Mouse (Mus musculus) hindbrain, embryonic 12.5 days (tissue): ENCODE measurements at regions not wholly inside any gene's neighbourhood (a gene's known extent, or its start where the extent isn't known, plus 50 kb on each side); places are given as distances from the start of the nearest gene placed in this dataset.

Experiments used
- ATAC-seq: fragments of 200-750 bp; cut with Nextera tagmentation; 2 replicates; pipeline ENCODE4 v1.8.0; 2017; ENCODE audit warnings: moderate TSS enrichment; ENCODE audit not compliant: low FRiP score
- H3K27ac ChIP-seq: fragments of 300-500 bp; sonication (generic); 2 replicates; pipeline ENCODE4 v1.5.1; 2016; ENCODE audit warnings: mild to moderate bottlenecking
- H3K27me3 ChIP-seq: fragments of 300-500 bp; sonication (generic); 2 replicates; pipeline ENCODE4 v1.6.1; 2016; ENCODE audit warnings: mild to moderate bottlenecking
- H3K36me3 ChIP-seq: fragments of 300-500 bp; sonication (generic); 2 replicates; pipeline ENCODE4 v1.6.1; 2016; ENCODE audit warnings: mild to moderate bottlenecking
- H3K4me1 ChIP-seq: fragments of 300-500 bp; sonication (generic); 2 replicates; pipeline ENCODE4 v1.6.1; 2016
- H3K4me2 ChIP-seq: fragments of 300-500 bp; sonication (generic); replicated peaks from 2 replicates; pipeline ENCODE4 v1.6.1; 2016; ENCODE audit warnings: mild to moderate bottlenecking
- H3K4me3 ChIP-seq: fragments of 300-500 bp; sonication (generic); 2 replicates; pipeline ENCODE4 v1.5.1; 2016; ENCODE audit warnings: mild to moderate bottlenecking
- H3K9ac ChIP-seq: fragments of 300-500 bp; sonication (generic); 2 replicates; pipeline ENCODE4 v1.6.1; 2016; ENCODE audit warnings: mild to moderate bottlenecking, moderate library complexity
- H3K9me3 ChIP-seq: fragments of 300-500 bp; sonication (generic); replicated peaks from 2 replicates; pipeline ENCODE4 v1.6.1; 2016; ENCODE audit warnings: mild to moderate bottlenecking
- WGBS: fragments of 180-500 bp; shearing (Covaris S2); methylation state at CpG from one replicate; pipeline ENCODE4 v1.1.7; 2016; 5-methylcytosine and 5-hydroxymethylcytosine counted together

DNA sequence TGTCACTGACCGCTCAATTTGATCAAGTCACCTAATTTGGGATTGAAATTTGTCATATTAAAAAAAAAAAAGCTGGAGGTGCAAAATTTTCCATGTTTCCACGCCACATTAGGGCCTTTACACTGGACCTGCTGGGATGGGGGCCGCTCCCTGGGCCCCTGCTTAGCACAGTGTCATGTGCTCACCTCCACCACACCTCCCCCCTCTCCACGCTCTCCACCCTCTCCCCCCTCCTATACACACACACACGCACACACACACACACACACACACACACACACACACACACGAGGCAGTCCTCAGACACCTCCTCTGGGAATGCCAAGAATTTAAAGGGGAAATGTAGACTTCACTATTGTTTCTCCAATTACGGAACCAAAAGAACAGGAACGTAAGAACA is 156.8 kb upstream of the Arid2 start:
- H3K9ac ChIP-seq: no peak overlapping the region
- H3K27ac ChIP-seq: no peak overlapping the region
- no peaks in the 10 kb centered on the region for H3K36me3 ChIP-seq
- H3K4me3 ChIP-seq: no peak overlapping the region
- no peaks in the 10 kb centered on the region for H3K9me3 ChIP-seq
- H3K27me3 ChIP-seq: peaks cover 3% of the 10 kb centered on the region; the same call in 1 of the 2 replicates
- 74% methylated on average over 8 of the region's 8 CpGs for WGBS
- no peak overlapping the region for H3K4me2 ChIP-seq
- H3K4me1 ChIP-seq: peaks cover 8% of the 10 kb centered on the region
- no peak for ATAC-seq

- no peak for ATAC-seq
- Histone ChIP-seq H3K9me3 (no peaks in the 10 kb centered on the region), H3K36me3 (no peaks in the 10 kb centered on the region), H3K27ac (no peak overlapping the region), H3K27me3 (peaks cover 3% of the 10 kb centered on the region; the same call in 1 of the 2 replicates), H3K4me2 (no peak overlapping the region), H3K9ac (no peak overlapping the region), H3K4me1 (peaks cover 10% of the 10 kb centered on the region), H3K4me3 (no peak overlapping the region)
Observed at GRCm38 (mm10) chr15:96131582-96132091, 155.7 kb upstream of the Arid2 start.

DNA sequence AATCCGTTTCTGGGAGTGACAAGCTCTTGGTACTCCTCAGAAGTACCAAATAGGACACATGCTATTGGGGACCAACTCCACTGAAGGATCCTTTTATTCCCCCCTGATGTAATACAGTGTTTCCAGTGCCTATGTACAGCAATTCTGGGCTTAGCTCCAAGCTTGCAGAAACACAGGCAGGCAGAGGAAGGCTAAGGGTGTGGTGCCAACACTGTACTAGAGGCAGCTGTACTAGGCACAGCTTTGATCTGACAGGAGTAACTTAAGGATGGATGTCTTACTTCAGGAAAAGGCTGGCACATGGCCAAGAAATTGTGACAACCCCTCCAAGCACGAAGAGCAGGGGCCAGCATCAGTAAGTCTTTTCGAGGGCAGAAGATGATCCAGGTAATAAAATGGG is 154.7 kb upstream of the Arid2 start:
- ATAC-seq: no peak
- H3K27ac ChIP-seq: no peak overlapping the region
- WGBS: 55% methylated on average over 3 of the region's 3 CpGs
- H3K36me3 ChIP-seq: no peaks in the 10 kb centered on the region
- H3K4me1 ChIP-seq: peaks cover 10% of the 10 kb centered on the region
- no peak overlapping the region for H3K4me2 ChIP-seq
- H3K9ac ChIP-seq: no peak overlapping the region
- peaks cover 3% of the 10 kb centered on the region; the same call in 1 of the 2 replicates for H3K27me3 ChIP-seq
- H3K9me3 ChIP-seq: no peaks in the 10 kb centered on the region
- H3K4me3 ChIP-seq: no peak overlapping the region

- Histone ChIP-seq H3K9ac (no peak overlapping the region), H3K4me3 (no peak overlapping the region), H3K4me1 (peaks cover 10% of the 10 kb centered on the region), H3K27ac (0 out of 2 replicates have a peak overlapping the region, but pooled peaks have one; percentile 40), H3K9me3 (no peaks in the 10 kb centered on the region), H3K27me3 (peaks cover 3% of the 10 kb centered on the region; the same call in 1 of the 2 replicates), H3K4me2 (peak overlapping the region; percentile 29), H3K36me3 (no peaks in the 10 kb centered on the region)
- 11% methylated on average over 13 of the region's 13 CpGs for WGBS
- ATAC-seq: peak; percentile 56; the same call in 1 of the 2 replicates
Observed at GRCm38 (mm10) chr15:96135250-96135731, 152.0 kb upstream of the Arid2 start.

- Histone ChIP-seq H3K27ac (0 out of 2 replicates have a peak overlapping the region, but pooled peaks have one; percentile 40), H3K9me3 (no peaks in the 10 kb centered on the region), H3K36me3 (no peaks in the 10 kb centered on the region), H3K9ac (no peak overlapping the region), H3K4me3 (no peak overlapping the region), H3K27me3 (peaks cover 3% of the 10 kb centered on the region; the same call in 1 of the 2 replicates), H3K4me2 (peak overlapping the region; percentile 29; the same call in 1 of the 2 replicates), H3K4me1 (peaks cover 10% of the 10 kb centered on the region)
- ATAC-seq: no peak
- 45% methylated on average over 6 of the region's 6 CpGs for WGBS
Observed at GRCm38 (mm10) chr15:96135816-96136215, 151.5 kb upstream of the Arid2 start.

DNA sequence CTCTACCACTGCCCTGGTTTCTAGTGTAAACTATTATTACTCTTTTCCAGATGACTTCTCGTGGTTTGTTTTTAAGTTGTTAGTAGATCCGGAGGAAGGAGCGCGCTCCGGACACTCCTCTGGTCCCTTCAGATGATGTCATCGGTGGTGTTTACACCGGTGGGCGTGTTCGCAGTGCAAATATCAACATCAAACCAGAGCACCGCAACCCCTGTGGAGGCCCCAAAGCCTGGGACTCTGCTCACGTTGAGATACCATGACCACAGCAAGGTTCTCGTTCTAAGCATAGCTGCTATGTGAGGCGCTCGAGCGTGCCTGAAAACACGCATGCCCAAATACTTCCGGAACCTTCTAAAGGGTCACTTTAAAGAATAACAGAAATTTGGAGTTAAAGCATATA is 149.8 kb upstream of the Arid2 start:
- ATAC-seq: no peak

GRCm38 (mm10) chr15:96137945-96138344 is 149.4 kb upstream of the Arid2 start:
- peaks cover 3% of the 10 kb centered on the region; the same call in 1 of the 2 replicates for H3K27me3 ChIP-seq
- H3K9ac ChIP-seq: no peak overlapping the region
- no peaks in the 10 kb centered on the region for H3K9me3 ChIP-seq
- no peak overlapping the region for H3K4me3 ChIP-seq
- H3K27ac ChIP-seq: no peak overlapping the region
- H3K4me2 ChIP-seq: no peak overlapping the region
- H3K36me3 ChIP-seq: no peaks in the 10 kb centered on the region
- 94% methylated on average over 3 of the region's 3 CpGs for whole genome bisulfite sequencing
- ATAC-seq: no peak
- H3K4me1 ChIP-seq: peaks cover 10% of the 10 kb centered on the region

More for the DNA sequence above, 149.8 kb upstream of the Arid2 start:
- peaks cover 10% of the 10 kb centered on the region for H3K4me1 ChIP-seq
- H3K4me3 ChIP-seq: no peak overlapping the region
- no peak overlapping the region for H3K9ac ChIP-seq
- H3K36me3 ChIP-seq: no peaks in the 10 kb centered on the region
- no peak overlapping the region for H3K27ac ChIP-seq
- WGBS: 94% methylated on average over 17 of the region's 17 CpGs
- H3K4me2 ChIP-seq: no peak overlapping the region
- no peaks in the 10 kb centered on the region for H3K9me3 ChIP-seq
- H3K27me3 ChIP-seq: peaks cover 3% of the 10 kb centered on the region; the same call in 1 of the 2 replicates

DNA sequence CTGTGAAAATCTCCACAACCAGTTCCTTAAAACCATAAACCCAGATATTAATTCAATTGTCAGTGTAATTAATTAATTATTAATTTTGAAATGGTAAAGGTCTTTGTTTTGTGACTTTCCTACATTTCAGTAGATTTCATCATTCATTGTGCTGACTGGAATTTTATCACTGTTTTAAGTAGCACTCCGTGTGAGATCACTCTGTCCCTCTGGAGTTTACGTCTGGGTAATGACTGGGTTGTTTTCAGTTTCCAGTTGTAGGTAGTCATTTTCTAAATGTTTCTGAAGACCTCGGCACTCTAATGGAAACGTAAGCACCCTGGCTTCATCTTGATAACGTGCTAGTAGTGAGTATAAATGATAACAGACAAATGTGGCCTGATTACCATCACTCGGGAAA is 133.8 kb upstream of the Arid2 start:
- H3K4me2 ChIP-seq: no peak overlapping the region
- 77% methylated on average over 6 of the region's 6 CpGs for WGBS

DNA sequence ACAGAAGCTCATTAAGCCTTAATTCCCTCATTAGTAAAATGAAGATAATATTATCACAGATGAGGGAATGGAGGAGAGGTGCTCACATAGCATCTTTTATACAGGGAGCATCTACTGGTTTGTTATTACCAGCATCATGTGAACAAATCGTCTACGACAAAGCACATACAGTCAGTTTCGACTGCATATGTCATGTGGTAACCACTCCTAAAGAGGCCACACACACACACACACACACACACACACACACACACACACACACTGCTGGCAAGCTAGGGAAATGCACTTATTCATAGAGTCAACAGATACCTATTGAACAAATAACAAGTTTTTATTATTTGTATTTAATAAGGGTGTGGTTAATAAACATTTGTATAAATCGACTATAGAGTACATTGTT is 129.0 kb upstream of the Arid2 start:
- 90% methylated on average over 4 of the region's 4 CpGs for WGBS
- Histone ChIP-seq H3K36me3 (no peaks in the 10 kb centered on the region), H3K27me3 (no peaks in the 10 kb centered on the region), H3K9ac (no peak overlapping the region), H3K4me1 (no peaks in the 10 kb centered on the region), H3K27ac (no peak overlapping the region), H3K4me2 (no peak overlapping the region), H3K9me3 (no peaks in the 10 kb centered on the region), H3K4me3 (no peak overlapping the region)
- no peak for ATAC-seq

More for the DNA sequence above, 133.8 kb upstream of the Arid2 start:
- no peaks in the 10 kb centered on the region for H3K27me3 ChIP-seq
- H3K4me1 ChIP-seq: 0 out of 2 replicates have a peak, but pooled peaks cover 2% of the 10 kb centered on the region
- no peak overlapping the region for H3K27ac ChIP-seq
- no peaks in the 10 kb centered on the region for H3K36me3 ChIP-seq
- H3K4me3 ChIP-seq: no peak overlapping the region
- ATAC-seq: no peak
- H3K9ac ChIP-seq: no peak overlapping the region
- no peaks in the 10 kb centered on the region for H3K9me3 ChIP-seq

DNA sequence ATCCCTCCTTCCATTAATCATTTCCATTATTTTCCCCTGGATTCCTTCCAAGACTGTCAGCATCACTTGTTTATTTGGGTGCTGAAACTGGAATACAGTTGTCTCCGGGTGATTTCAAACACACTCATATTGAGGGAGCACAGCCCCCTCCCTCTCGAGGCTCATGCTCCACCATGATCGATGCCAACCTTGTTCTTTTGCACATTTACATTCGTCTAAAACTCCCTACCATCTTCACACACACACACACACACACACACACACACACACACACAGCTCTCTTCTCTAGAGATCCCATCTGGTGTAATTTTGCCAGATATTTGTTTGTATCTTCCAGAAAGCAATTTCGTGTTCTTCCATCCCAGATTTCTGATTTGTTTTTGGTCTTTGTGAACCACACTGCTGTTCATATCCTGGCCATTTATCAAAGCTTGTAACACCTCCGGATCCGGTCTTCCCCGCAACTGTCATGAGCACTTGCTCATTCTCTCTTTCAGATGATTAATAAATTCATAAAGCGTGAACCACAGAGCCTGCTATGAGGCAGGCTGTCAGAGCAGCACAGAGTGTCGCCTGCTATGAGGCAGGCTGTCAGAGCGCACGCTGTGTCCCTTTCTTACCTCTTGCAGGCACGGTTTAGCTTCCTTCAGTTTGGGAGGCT is 122.4 kb upstream of the Arid2 start:
- Histone ChIP-seq H3K4me2 (peak overlapping the region; percentile 19; the same call in 1 of the 2 replicates), H3K36me3 (no peaks in the 10 kb centered on the region)

GRCm38 (mm10) chr15:96167256-96167655 is 120.1 kb upstream of the Arid2 start:
- H3K36me3 ChIP-seq: no peaks in the 10 kb centered on the region
- H3K4me3 ChIP-seq: no peak overlapping the region
- no peak overlapping the region for H3K4me2 ChIP-seq
- H3K9ac ChIP-seq: no peak overlapping the region
- no peak overlapping the region for H3K27ac ChIP-seq
- ATAC-seq: no peak
- peaks cover 9% of the 10 kb centered on the region; the same call in 1 of the 2 replicates for H3K27me3 ChIP-seq
- 78% methylated on average over 9 of the region's 9 CpGs for WGBS
- H3K9me3 ChIP-seq: no peaks in the 10 kb centered on the region
- H3K4me1 ChIP-seq: peaks cover 25% of the 10 kb centered on the region

More for the DNA sequence above, 122.4 kb upstream of the Arid2 start:
- H3K27me3 ChIP-seq: no peaks in the 10 kb centered on the region
- no peaks in the 10 kb centered on the region for H3K9me3 ChIP-seq
- peaks cover 14% of the 10 kb centered on the region for H3K4me1 ChIP-seq
- 59% methylated on average over 13 of the region's 13 CpGs for WGBS
- ATAC-seq: peak; percentile 58
- no peak overlapping the region for H3K4me3 ChIP-seq
- peak overlapping the region; percentile 64 for H3K27ac ChIP-seq
- H3K9ac ChIP-seq: no peak overlapping the region

DNA sequence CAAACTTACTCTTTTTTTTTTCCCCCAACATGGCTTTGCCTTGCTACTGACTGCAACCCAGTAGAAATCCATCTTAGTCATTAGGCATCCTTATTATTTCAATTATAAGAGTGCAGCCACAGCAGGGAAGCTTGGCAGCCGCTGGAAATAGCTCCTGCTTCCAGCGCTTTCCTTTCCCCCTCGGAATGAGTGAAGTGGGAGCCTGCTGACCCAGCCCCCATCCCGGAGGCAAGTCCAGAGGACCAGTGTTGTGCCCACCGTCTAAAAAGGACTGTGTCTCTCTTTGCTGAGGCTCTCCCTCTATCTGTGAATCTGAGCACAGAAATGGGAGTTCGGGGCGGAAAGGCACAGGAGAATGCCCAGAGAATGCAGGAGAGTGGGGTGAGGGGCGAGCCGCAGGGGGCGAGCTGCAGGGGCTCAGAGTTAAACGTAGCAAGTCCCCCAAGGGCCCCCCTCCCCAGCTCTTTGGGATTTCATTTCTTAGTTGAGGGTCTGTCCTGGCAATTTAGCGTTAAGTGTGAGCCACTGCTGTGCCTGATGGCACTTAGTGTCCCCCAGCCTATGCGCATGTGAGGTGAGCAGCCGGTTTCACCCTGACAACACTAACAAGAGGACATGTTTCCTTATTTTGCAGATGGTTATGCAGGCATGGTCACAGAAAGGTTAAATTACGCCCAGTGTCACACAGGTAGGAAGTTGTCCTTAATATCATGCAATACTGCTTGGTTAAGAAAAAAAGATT is 117.4 kb upstream of the Arid2 start:
- peak overlapping the region; percentile 55; the same call in 1 of the 2 replicates for H3K27ac ChIP-seq

More for the DNA sequence above, 117.4 kb upstream of the Arid2 start:
- no peak for ATAC-seq
- Histone ChIP-seq H3K27me3 (peaks cover 9% of the 10 kb centered on the region; the same call in 1 of the 2 replicates), H3K4me1 (peaks cover 21% of the 10 kb centered on the region), H3K9me3 (no peaks in the 10 kb centered on the region), H3K4me3 (peak overlapping the region; percentile 12; the same call in 1 of the 2 replicates), H3K4me2 (peak overlapping the region; percentile 44), H3K9ac (0 out of 2 replicates have a peak overlapping the region, but pooled peaks have one; percentile 19), H3K36me3 (no peaks in the 10 kb centered on the region)
- WGBS: 9% methylated on average over 15 of the region's 15 CpGs
